Mouse (Mus musculus) midbrain, embryonic 12.5 days (tissue): Measurements from ENCODE around the gene Bmp8a. TPM values are rescaled to one million over a fixed set of nuclear protein-coding genes. Genes with fewer than 3 reads are reported as not detected.
"Not testable (repeated sequence)": the region's sequence is repeated elsewhere in the genome, so short reads cannot be mapped to it uniquely, and the experiment has no call there.

Experiments used
- ATAC-seq: fragments of 200-750 bp; cut with Nextera tagmentation; 2 replicates; pipeline ENCODE4 v1.8.0; 2017; ENCODE audit warnings: low read depth, moderate TSS enrichment, moderate library complexity; ENCODE audit not compliant: low FRiP score
- H3K27ac ChIP-seq: fragments of 300-500 bp; sonication (generic); replicated peaks from 2 replicates; pipeline ENCODE4 v1.5.1; 2016; ENCODE audit warnings: mild to moderate bottlenecking
- H3K27me3 ChIP-seq: fragments of 300-500 bp; sonication (generic); 2 replicates; pipeline ENCODE4 v1.6.1; 2016; ENCODE audit warnings: mild to moderate bottlenecking
- H3K36me3 ChIP-seq: fragments of 300-500 bp; sonication (generic); 2 replicates; pipeline ENCODE4 v1.6.1; 2016
- H3K4me1 ChIP-seq: fragments of 300-500 bp; sonication (generic); 2 replicates; pipeline ENCODE4 v1.6.1; 2016
- H3K4me2 ChIP-seq: fragments of 300-500 bp; sonication (generic); replicated peaks from 2 replicates; pipeline ENCODE4 v1.6.1; 2016; ENCODE audit warnings: mild to moderate bottlenecking, moderate library complexity
- H3K4me3 ChIP-seq: fragments of 300-500 bp; sonication (generic); 2 replicates; pipeline ENCODE4 v1.5.1; 2016; ENCODE audit warnings: mild to moderate bottlenecking
- H3K9ac ChIP-seq: fragments of 300-500 bp; sonication (generic); replicated peaks from 2 replicates; pipeline ENCODE4 v1.6.1; 2016; ENCODE audit warnings: mild to moderate bottlenecking, moderate library complexity
- H3K9me3 ChIP-seq: fragments of 300-500 bp; sonication (generic); 2 replicates; pipeline ENCODE4 v1.6.1; 2016; ENCODE audit warnings: mild to moderate bottlenecking
- WGBS: fragments of 180-500 bp; shearing (Covaris S2); methylation state at CpG from one replicate; pipeline ENCODE4 v1.1.7; 2016; 5-methylcytosine and 5-hydroxymethylcytosine counted together
- polyA plus RNA-seq: library from polyadenylated mRNA; unstranded; fragments of >200 nt; fragmentation: Nextera tagmentation; extraction: Ambion mirVana; gene quantifications from 2 replicates; pipeline ENCODE4 v1.2.1, GENCODE M21; 2016

The Bmp8a gene
- polyA plus RNA-seq, 1 experiment from 2014 or later = 0.19 TPM

DNA sequence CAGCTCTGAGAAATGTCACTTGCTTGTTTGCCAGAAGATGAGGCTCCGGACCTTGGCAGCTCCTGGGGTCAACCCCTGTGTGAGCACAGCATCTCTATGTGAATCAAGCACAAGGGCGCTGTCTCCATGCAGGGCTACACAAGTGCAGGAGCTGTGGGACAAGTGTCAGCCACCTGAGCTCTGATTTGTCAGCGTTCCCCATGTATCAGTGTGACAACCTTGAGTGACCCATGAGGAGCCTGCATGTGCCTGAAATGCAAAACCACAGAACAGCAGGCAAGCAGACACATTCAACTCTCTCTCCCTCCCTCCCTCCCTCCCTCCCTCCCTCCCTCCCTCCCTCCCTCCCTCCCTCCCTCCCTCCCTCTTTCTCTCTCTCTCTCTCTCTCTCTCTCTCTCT lies 15.4 kb downstream of the Bmp8a start:
- peaks cover 13% of the 10 kb centered on the region for H3K27me3 ChIP-seq
- 59% methylated on average over 3 of the region's 3 CpGs for WGBS
- ATAC-seq = no peak
- H3K9ac ChIP-seq = no peak overlapping the region
- no peak overlapping the region for H3K4me2 ChIP-seq
- H3K36me3 ChIP-seq = no peaks in the 10 kb centered on the region
- 0 out of 2 replicates have a peak, but pooled peaks cover under 1% of the 10 kb centered on the region for H3K9me3 ChIP-seq
- H3K27ac ChIP-seq = no peak overlapping the region
- no peaks in the 10 kb centered on the region for H3K4me1 ChIP-seq
- no peak overlapping the region for H3K4me3 ChIP-seq

DNA sequence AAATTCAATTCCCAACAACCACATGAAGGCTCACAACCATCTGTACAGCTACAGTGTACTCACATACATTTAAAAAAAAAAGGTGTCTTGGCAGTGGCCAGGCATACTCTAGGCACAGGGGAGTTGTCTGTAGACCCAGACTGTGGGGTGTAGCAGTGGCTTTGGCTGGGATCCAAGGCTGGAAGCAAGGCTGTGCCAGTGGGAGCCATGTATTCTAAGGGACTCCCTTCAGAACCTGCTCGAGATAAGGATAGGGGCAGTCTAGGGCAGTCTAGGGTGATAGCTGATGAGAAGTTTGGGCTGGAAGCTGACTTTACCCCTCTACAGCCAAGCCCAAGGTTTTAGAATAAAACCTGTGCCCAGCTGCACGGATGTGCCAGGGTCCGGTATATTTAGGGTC lies 17.0 kb downstream of the Bmp8a start:
- WGBS = 82% methylated on average over 3 of the region's 3 CpGs
- Histone ChIP-seq H3K9ac (no peak overlapping the region), H3K27me3 (peaks cover 22% of the 10 kb centered on the region), H3K4me1 (no peaks in the 10 kb centered on the region), H3K9me3 (no peaks in the 10 kb centered on the region), H3K4me3 (no peak overlapping the region), H3K36me3 (no peaks in the 10 kb centered on the region), H3K4me2 (no peak overlapping the region), H3K27ac (no peak overlapping the region)
- no peak for ATAC-seq

DNA sequence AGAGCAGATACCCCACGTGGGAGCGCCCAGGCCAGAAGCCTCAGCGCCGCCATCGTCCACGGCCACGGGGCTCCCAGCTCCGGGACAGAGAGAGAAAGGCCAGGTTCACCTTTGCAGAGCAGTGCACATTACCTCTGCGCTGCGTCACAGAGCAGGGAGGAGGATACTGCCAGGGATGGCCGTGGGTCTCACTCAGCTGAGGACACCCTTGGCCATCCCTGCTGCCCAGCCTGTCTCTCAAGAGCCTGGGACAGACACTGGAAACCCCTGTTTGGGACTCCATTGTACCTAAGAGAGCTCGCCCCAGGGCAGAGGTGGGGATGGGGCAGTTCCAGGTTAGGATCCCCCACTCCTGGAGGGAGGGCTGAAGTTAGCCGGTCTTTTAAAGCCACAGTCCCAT lies 19.5 kb downstream of the Bmp8a start, which contains the start of gene Oxct2a:
Gene Oxct2a, minus strand, starts transcription at position 101 of the 400 bp plus-strand sequence.
- H3K9me3 ChIP-seq = no peaks in the 10 kb centered on the region
- 12% methylated on average over 13 of the region's 13 CpGs for WGBS
- H3K27ac ChIP-seq = no peak within 1 kb of the TSS
- peak within 1 kb of the TSS; percentile 24 for H3K4me3 ChIP-seq
- peak within 1 kb of the TSS; percentile 39 for H3K4me2 ChIP-seq
- no peaks in the 10 kb centered on the region for H3K4me1 ChIP-seq
- no peak within 1 kb of the TSS for H3K9ac ChIP-seq
- no peak for ATAC-seq
- H3K27me3 ChIP-seq = peaks cover 22% of the 10 kb centered on the region
- H3K36me3 ChIP-seq = no peaks in the 10 kb centered on the region

DNA sequence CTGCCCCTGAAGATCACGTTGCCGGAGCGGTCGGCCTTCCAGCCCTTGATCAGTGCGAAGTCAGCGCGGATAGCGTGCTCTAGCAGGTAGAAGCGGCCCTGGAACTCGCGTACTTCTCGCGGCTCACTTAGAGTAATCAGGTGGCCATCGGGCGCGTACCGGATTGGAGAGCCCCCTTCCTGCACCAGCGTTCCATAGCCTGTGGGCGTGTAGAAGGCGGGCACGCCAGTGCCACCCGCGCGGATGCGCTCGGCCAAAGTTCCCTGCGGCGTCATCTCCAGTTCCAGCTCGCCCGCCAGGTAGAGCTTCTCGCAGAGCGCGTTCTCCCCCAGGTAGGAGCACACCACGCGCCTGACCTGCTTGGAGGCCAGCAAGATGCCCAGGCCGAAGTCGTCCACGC lies 20.1 kb downstream of the Bmp8a start:
- not testable (repeated sequence) for H3K9ac ChIP-seq, H3K9me3 ChIP-seq, ATAC-seq, H3K27ac ChIP-seq, H3K4me1 ChIP-seq, H3K36me3 ChIP-seq
- Histone ChIP-seq H3K4me3 (peak overlapping the region; percentile 24; the same call in 1 of the 2 replicates), H3K27me3 (peaks cover 22% of the 10 kb centered on the region), H3K4me2 (peak overlapping the region; percentile 39)
- whole genome bisulfite sequencing = 33% methylated on average over 14 of the region's 38 CpGs

DNA sequence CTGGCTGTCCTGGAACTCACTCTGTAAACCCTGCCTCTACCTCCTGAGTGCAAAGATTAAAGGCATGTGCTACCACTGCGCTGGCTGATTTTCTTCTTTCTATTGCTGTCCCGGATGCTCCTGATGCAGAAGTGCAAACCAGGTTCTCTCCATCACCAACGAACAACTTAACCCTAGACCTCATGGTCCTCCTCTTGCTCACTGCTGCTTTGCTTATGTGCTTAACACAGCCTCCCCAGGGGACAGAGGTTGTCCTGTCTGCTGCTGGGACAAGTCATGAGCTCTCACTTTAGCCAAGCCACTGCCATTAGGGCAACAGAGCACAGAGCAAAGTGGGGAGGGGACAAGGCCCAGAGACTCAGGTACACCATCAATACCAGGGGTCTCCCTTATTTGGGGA lies 28.6 kb downstream of the Bmp8a start:
- Histone ChIP-seq H3K27me3 (no peaks in the 10 kb centered on the region), H3K4me2 (no peak overlapping the region), H3K9me3 (no peaks in the 10 kb centered on the region), H3K4me3 (no peak overlapping the region), H3K27ac (no peak overlapping the region), H3K36me3 (no peaks in the 10 kb centered on the region), H3K9ac (no peak overlapping the region), H3K4me1 (no peaks in the 10 kb centered on the region)
- ATAC-seq = no peak
- WGBS = 79% methylated on average over 3 of the region's 3 CpGs

DNA sequence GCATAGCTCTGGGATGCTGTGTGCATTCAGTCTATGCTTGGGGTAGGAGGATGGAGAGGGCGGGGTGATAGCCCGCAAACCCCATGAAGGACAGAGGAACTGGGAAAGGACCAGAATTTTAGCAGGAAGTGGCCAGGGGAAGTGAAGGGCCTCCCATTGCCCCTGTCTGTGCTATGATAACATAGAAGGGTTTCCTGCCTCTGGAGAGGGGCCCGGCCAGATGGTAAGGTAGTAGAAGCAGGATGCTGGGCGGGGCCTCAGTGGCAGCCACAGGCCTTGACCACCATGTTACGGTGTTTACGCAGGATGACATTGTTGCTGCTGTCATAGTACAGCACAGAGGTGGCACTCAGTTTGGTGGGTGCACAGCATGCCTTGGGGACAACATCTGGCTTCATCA lies 30.0 kb downstream of the Bmp8a start:
- no peak for ATAC-seq
- no peak overlapping the region for H3K4me3 ChIP-seq
- H3K4me1 ChIP-seq = no peaks in the 10 kb centered on the region
- H3K27me3 ChIP-seq = no peaks in the 10 kb centered on the region
- H3K36me3 ChIP-seq = no peaks in the 10 kb centered on the region
- H3K4me2 ChIP-seq = no peak overlapping the region
- no peaks in the 10 kb centered on the region for H3K9me3 ChIP-seq
- no peak overlapping the region for H3K9ac ChIP-seq
- 93% methylated on average over 6 of the region's 6 CpGs for WGBS
- H3K27ac ChIP-seq = no peak overlapping the region

DNA sequence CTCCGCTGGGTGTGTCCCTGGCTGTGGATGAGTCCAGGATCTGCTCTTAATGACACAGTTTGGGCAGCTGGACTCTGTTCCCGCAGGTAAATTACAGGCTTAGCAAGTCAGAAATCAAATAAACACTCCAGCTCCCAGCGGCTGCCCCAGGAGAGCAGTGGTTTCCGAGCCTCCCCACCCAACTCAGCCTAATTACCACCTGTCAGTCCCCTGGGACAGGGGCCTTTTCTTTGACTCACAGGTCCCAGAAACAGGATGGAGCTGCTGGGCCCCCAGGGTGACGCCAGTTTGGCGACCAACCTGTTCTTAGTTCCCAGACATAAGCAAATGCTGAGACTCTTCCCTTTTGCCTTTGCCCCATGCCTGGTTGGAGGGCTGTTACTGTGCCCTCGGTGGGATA lies 31.2 kb downstream of the Bmp8a start:
- WGBS = 91% methylated on average over 7 of the region's 7 CpGs

DNA sequence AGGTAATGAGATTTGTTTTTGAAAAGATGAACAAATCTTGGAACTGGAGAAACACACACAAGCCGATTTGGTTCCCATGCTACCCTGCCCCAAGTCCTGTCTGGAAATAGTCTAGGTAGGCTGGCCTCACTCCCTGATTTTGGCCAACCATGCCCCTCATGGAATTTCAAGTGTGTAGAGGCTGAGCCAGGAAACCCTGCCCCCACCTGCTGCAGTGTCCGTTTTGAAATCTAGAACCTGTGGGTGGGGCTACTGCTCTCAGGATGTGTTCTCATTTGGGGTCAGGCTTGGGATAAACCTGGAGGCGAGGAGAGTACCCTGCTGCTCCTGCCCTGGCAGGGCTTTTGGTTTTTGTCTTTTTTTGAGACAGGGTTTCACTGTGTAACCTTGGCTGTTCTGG lies 34.8 kb downstream of the Bmp8a start:
- WGBS = 67% methylated on average over 3 of the region's 3 CpGs
- no peak for ATAC-seq
- H3K27me3 ChIP-seq = no peaks in the 10 kb centered on the region

More for the DNA sequence above, 31.2 kb downstream of the Bmp8a start:
- Histone ChIP-seq H3K4me2 (no peak overlapping the region), H3K9ac (no peak overlapping the region), H3K27me3 (no peaks in the 10 kb centered on the region), H3K27ac (no peak overlapping the region), H3K4me3 (no peak overlapping the region), H3K9me3 (no peaks in the 10 kb centered on the region), H3K4me1 (no peaks in the 10 kb centered on the region), H3K36me3 (no peaks in the 10 kb centered on the region)
- ATAC-seq = no peak

DNA sequence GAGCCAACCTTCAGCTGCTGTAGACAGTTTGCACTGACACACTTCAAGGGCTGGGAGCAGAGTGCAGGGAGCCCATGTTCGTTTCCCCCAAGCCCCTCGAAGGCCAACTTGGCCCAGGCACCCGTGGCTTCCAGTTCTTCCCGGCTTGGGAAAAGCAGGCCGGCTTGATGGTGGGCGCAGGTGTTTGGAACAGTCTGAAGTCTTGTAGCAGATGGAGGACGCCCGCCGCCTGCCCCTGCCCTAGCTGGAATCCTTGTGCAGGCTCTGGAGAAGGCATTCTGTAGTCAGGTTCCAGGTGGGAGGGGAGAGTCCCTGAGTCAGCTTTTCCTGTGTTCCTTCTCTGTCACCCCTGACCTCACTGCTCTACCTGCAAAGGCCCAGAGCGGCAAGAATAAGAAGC lies 36.1 kb downstream of the Bmp8a start:
- ATAC-seq = no peak
- no peaks in the 10 kb centered on the region for H3K4me1 ChIP-seq

More for the DNA sequence above, 34.8 kb downstream of the Bmp8a start:
- Histone ChIP-seq H3K4me3 (no peak overlapping the region), H3K36me3 (peaks cover 13% of the 10 kb centered on the region), H3K9ac (no peak overlapping the region), H3K27ac (no peak overlapping the region), H3K4me2 (no peak overlapping the region), H3K9me3 (no peaks in the 10 kb centered on the region), H3K4me1 (no peaks in the 10 kb centered on the region)

DNA sequence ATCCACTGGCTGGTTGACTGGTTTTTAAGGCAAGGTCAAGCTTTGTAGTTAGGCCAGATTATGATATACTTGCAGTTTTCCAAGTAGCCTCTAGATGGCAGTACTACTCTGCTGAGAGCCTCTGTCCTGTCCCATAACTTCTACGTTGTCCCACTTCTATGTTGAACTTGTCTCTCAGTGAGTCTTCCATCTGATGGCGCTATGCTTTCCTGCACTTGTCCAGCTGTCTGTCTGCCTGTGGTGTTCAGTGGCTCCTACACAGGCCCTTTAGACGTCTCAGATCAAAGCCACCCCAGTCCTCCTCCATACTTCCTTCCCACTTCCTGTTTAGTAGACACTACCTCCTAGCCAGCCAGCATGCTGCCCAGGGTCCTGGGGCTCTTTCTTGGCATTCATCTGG lies 37.3 kb downstream of the Bmp8a start:
- peak; percentile 56; the same call in 1 of the 2 replicates for ATAC-seq
- Histone ChIP-seq H3K27ac (no peak overlapping the region), H3K9me3 (no peaks in the 10 kb centered on the region), H3K27me3 (no peaks in the 10 kb centered on the region), H3K9ac (no peak overlapping the region), H3K4me1 (no peaks in the 10 kb centered on the region), H3K36me3 (peaks cover 36% of the 10 kb centered on the region), H3K4me2 (no peak overlapping the region), H3K4me3 (no peak overlapping the region)
- 37% methylated on average over 3 of the region's 3 CpGs for WGBS

More for the DNA sequence above, 36.1 kb downstream of the Bmp8a start:
- Histone ChIP-seq H3K36me3 (peaks cover 26% of the 10 kb centered on the region), H3K9me3 (no peaks in the 10 kb centered on the region), H3K4me3 (no peak overlapping the region), H3K27me3 (no peaks in the 10 kb centered on the region), H3K4me2 (no peak overlapping the region), H3K9ac (no peak overlapping the region), H3K27ac (no peak overlapping the region)
- WGBS = 89% methylated on average over 10 of the region's 10 CpGs

DNA sequence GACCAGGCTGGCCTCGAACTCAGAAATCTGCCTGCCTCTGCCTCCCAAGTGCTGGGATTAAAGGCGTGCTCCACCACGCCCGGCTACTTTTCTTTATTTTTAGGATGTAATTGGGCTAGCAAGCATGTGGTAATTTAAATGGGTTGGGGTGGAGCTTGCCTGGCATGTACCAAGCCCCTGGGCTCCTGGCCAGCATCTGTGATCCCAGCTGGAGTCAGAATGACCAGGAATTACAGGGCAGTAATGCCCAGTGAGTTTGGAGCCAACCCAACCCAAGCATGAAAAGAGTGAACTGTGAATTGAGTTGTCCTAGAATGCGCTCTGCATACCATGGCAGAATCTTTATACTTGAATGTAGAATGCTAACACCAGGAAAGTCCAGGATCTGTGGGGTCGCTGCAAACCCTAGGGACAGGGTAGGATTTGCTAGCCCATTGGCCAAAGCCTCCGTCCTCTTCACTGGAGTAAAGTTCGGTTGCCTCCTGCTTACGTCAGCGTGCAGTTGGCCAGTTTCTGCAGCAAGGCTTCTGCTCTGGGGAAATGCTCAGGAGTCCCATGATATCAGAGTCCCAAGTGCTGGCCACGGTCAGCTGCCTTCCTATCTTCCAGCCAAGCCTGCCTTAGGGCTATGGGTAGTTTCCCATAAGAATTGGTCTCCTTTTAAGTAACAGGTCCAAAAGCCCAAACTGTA lies 43.9 kb downstream of the Bmp8a start:
- no peak for ATAC-seq
- Histone ChIP-seq H3K4me1 (no peaks in the 10 kb centered on the region), H3K36me3 (peaks cover 90% of the 10 kb centered on the region), H3K27ac (no peak overlapping the region), H3K9ac (no peak overlapping the region), H3K27me3 (no peaks in the 10 kb centered on the region), H3K4me3 (no peak overlapping the region), H3K9me3 (no peaks in the 10 kb centered on the region), H3K4me2 (no peak overlapping the region)
- 96% methylated on average over 11 of the region's 11 CpGs for WGBS

DNA sequence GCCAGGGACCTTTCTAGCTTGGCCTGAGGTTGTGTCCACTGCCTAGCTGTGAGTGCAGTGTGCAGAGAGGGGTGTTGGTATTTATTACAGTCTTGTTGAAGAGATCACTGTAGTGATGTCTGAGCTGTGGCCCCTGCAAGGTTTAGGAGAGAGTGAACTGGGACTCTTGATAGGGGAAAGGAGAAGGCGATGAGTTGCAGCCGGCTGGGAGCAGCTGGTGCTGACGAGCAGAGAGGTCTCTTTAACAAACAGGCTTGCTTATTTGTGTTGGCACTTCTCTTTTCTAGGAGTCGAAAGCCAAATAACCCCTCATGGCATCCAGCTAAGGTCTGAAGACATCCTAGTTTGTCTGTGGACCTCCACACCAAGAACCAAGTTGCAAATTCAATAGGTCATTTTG lies 44.8 kb downstream of the Bmp8a start:
- H3K9me3 ChIP-seq = no peaks in the 10 kb centered on the region
- no peak overlapping the region for H3K4me2 ChIP-seq
- H3K4me3 ChIP-seq = no peak overlapping the region
- H3K36me3 ChIP-seq = peaks cover 90% of the 10 kb centered on the region
- no peaks in the 10 kb centered on the region for H3K27me3 ChIP-seq
- ATAC-seq = no peak
- no peaks in the 10 kb centered on the region for H3K4me1 ChIP-seq
- no peak overlapping the region for H3K27ac ChIP-seq
- H3K9ac ChIP-seq = no peak overlapping the region
- WGBS = 86% methylated on average over 4 of the region's 4 CpGs
